In the genomic region with DNA sequence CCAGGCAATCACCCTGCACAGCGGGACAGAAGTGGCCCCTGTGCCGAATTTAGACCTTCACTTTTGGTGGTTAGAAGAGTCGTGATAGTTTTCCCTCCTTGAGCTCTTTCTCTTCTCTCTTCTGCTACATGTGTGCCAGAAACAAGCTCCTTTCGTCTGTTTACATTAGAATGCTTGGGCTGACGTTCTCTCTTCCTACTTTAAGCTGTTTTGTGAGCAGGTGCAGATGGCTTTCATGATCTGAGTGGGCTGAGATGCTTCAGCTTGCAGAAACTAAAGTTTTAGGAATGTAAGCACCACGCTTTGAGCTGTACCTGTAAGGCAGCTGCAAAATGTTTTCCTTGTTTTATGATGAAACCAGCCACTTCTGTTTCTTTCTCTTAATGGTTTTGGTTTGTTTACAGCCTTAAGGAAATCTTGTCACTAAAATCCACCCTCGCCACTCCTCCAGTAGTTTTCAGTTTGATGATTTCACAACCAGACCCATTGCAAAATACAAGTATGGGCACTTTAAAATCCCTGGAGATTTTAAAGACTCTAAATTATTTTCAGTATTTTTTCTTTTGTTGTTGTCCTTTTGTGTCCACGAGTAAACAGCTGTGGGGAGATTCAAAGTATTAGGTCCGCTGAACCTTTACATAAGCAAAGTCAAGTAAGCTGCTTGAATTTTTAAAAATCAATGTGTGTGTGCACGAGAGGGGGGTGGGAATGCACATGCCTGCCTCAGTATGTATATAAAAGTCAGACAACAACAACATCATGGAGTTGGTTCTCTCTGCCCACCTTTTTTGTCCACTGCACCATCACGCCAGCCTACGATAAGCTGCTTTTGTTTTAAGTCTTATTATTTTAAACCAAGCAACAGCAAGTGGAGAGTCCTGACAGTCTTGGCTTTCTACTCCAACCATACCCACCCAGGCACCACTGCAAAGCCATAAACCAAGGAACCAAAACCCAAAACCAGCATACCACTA, we compare ENCODE assay signal across 10 mouse cellular contexts. TPM values are rescaled to one million over a fixed set of nuclear protein-coding genes. Genes with fewer than 3 reads are reported as not detected.
DNase-seq lines count a peak whose midpoint lies in the region; ATAC-seq lines count a peak whose summit lies in the region.
"Had no signal": no experiment of that assay in that cellular context is flagged by ENCODE, and none has a peak within 500 bp of the region (broad histone marks: within the 10 kb centered on the region; RNA-seq: fewer than 3 reads in every experiment).

No protein-coding gene starts in this region.

- 64% methylated on average over 12 of the region's 12 CpGs for WGBS in forebrain, embryonic 10.5 days
- 46% methylated on average over 12 of the region's 12 CpGs for WGBS in forebrain, embryonic 12.5 days
- WGBS in embryonic facial prominence, embryonic 10.5 days: 67% methylated on average over 12 of the region's 12 CpGs

- H3K36me3 ChIP-seq in forebrain, embryonic 10.5 days (replicated peaks): no peaks in the 10 kb centered on the region
- H3K36me3 ChIP-seq in forebrain, embryonic 12.5 days (replicated peaks): no peaks in the 10 kb centered on the region
- H3K36me3 ChIP-seq in embryonic facial prominence, embryonic 10.5 days (replicated peaks): no peaks in the 10 kb centered on the region

- peaks cover 38% of the 10 kb centered on the region for H3K4me1 ChIP-seq in forebrain, embryonic 10.5 days
- H3K4me1 ChIP-seq in forebrain, embryonic 12.5 days: peaks cover 26% of the 10 kb centered on the region
- H3K4me1 ChIP-seq in embryonic facial prominence, embryonic 10.5 days: peaks cover 38% of the 10 kb centered on the region

- H3K9ac ChIP-seq in forebrain, embryonic 12.5 days: no peak overlapping the region
- H3K9ac ChIP-seq: liver, embryonic 14.5 days had no signal

- DNase-seq in forebrain, embryonic 10.5 days (ENCODE audit: extremely low spot score, low spot score): no peak
- DNase-seq in layer of hippocampus, adult 9-11 months: peak; percentile 40
- no peak for DNase-seq in layer of hippocampus, postnatal 10 days (ENCODE audit: low spot score in 2 of 2)
- DNase-seq in embryonic facial prominence, embryonic 10.5 days (ENCODE audit: low spot score): no peak
- DNase-seq in lung, postnatal 36 days: peak; percentile 66
- no peak for DNase-seq in embryo, embryonic 11 days
- DNase-seq: gastrocnemius, postnatal 25 days had no signal

- ATAC-seq in forebrain, embryonic 12.5 days (ENCODE audit: low FRiP score): no peak
- ATAC-seq in CD4-positive, CD25-positive, alpha-beta regulatory T cell, adult 4 months: no peak

- no peaks in the 10 kb centered on the region for H3K27me3 ChIP-seq in forebrain, embryonic 10.5 days (ENCODE audit: poor library complexity, severe bottlenecking)
- no peaks in the 10 kb centered on the region for H3K27me3 ChIP-seq in forebrain, embryonic 12.5 days
- no peaks in the 10 kb centered on the region for H3K27me3 ChIP-seq in embryonic facial prominence, embryonic 10.5 days (replicated peaks; ENCODE audit: low read depth, poor library complexity, severe bottlenecking)

- no peaks in the 10 kb centered on the region for H3K9me3 ChIP-seq in forebrain, embryonic 10.5 days
- no peaks in the 10 kb centered on the region for H3K9me3 ChIP-seq in forebrain, embryonic 12.5 days
- H3K9me3 ChIP-seq in embryonic facial prominence, embryonic 10.5 days: no peaks in the 10 kb centered on the region

- H3K4me3 ChIP-seq in forebrain, embryonic 10.5 days: no peak overlapping the region
- H3K4me3 ChIP-seq in forebrain, embryonic 12.5 days (replicated peaks): no peak overlapping the region
- no peak overlapping the region for H3K4me3 ChIP-seq in embryonic facial prominence, embryonic 10.5 days

- H3K4me2 ChIP-seq in forebrain, embryonic 12.5 days: no peak overlapping the region

- peak overlapping the region; percentile 68 for H3K27ac ChIP-seq in forebrain, embryonic 10.5 days
- H3K27ac ChIP-seq in forebrain, embryonic 12.5 days: no peak overlapping the region
- H3K27ac ChIP-seq in embryonic facial prominence, embryonic 10.5 days (replicated peaks): peak overlapping the region; percentile 58
- H3K27ac ChIP-seq: liver, embryonic 14.5 days had no signal

RNA-seq across cellular contexts. Expression of gene Gm17571, which starts 38.0 kb away (rescaled TPM):
- polyA plus RNA-seq in forebrain, embryonic 10.5 days (2016; fragmentation: Nextera tagmentation; extraction: Ambion mirVana): not detected in 2 replicates
- not detected in 2 replicates for polyA plus RNA-seq in forebrain, embryonic 12.5 days (2016; fragmentation: Nextera tagmentation; extraction: Ambion mirVana)
- total RNA-seq in layer of hippocampus, postnatal 10 days (2021): not detected
- polyA plus RNA-seq in embryonic facial prominence, embryonic 10.5 days (2016; fragmentation: Nextera tagmentation; extraction: Ambion mirVana): not detected in 2 replicates
- polyA plus RNA-seq in CD4-positive, CD25-positive, alpha-beta regulatory T cell, adult 4 months (2017; shearing (Covaris generic)): not detected
- total RNA-seq: gastrocnemius, postnatal 25 days had no signal
- polyA plus RNA-seq: liver, embryonic 14.5 days had no signal

Comparison
In these comparisons a context has a peak if more than half of its experiments do, and no peak if none do; other contexts are left out.
1. DNase-seq: peak in layer of hippocampus, adult 9-11 months (single experiment) and lung, postnatal 36 days (single experiment); none in forebrain, embryonic 10.5 days (single experiment), layer of hippocampus, postnatal 10 days (0 of 2), embryonic facial prominence, embryonic 10.5 days (single experiment) and embryo, embryonic 11 days (single experiment).